Mouse (Mus musculus) frontal cortex, adult (tissue): ENCODE measurements around the gene Smim1.

Experiments used
- ATAC-seq: cut with Nextera tagmentation; 2 replicates; pipeline ENCODE4 v1.9.2; 2017; ENCODE audit warnings: mild to moderate bottlenecking, moderate library complexity, mixed read lengths; ENCODE audit not compliant: low TSS enrichment

Gene Smim1

GRCm38 (mm10) chr4:154025641-154026440, at the start of gene Smim1:
Gene Smim1, minus strand, starts transcription at chr4:154026230.
- ATAC-seq: peak; percentile 39; the same call in 1 of the 2 replicates

DNA sequence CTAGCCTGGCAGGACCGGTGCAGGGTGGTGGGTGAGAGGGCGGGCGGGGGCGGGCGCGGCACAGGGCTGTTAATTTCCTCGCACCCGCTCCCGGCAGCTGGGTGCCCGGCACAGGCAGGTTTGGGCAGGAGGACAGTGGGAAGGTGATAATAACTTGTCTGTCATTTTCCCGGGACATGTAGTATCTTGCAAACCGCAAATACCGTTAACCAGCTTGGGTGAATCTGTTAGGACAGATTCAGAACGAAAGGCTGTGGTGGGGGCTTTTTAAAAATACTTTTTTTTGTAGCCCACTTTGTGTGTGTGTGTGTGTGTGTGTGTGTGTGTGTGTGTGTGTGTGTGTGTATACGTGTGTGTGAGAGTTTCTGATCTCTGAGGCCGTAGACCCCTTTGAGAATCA, 45.9 kb upstream of the Smim1 start:
- ATAC-seq: no peak; the same call in 1 of the 2 replicates

DNA sequence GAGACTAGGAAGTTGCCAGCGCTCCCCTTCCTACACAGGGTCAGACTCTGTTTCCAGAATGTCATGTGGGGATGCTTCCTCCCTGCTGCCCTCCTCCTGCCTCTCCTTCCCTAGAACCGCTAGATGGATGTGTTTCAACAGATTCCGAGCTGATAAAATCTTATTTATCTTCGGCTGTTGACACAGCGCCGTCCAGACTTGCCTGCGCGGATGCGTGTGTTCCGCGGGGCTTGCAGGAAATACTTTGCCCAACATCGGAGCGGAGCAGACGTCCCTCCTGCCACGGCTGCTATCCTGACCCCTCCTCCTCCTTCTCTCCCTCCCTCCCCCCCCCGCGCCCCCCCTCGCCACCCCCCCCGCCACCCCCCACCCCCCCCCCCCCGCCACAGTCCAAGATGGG, 45.5 kb upstream of the Smim1 start:
- no peak for ATAC-seq

- no peak for ATAC-seq
These were observed 44.9 kb upstream of the Smim1 start for GRCm38 (mm10) chr4:154070896-154071295.

DNA sequence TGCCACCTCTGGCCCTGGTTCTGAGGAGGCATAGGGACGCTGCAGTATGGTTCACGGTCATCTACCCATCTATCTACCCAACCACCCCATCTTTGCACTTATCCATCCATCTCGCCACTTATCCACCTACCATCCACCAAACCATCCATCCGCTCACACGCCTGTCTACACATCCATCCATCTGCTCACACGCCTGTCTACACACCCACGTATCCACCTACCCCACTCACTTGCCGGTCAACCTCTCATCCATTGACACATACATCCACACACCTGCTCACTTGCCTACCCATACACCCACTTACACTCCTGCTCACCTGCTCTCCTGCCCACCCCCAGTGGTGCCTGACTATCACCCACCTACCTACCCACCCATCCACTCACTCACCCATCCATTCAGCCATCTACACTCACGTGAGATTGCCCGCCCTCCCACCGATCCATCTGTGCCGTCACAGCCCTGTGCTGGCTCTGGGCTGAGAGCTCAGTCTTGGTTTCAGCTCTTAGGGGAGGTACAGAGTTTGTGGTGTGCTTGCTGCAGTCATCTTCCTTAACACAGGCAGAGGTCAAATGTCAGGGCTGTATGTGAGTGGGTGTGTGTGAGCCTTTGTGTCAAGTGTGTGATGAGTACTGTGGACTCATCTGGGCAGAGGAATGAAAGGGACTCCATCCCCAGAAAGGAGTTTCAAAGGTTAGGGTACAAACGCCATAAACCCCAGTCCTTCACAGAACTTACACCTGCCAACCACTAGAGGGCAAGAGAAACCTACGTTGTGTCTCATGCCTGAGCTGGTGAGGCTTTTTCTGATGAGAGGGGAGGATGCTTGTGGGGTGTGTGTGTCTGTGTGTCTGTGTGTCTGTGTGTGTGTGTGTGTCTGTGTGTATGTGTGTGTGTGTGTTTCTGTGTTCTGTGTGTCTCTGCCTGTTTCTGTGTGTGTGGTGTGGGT, 39.1 kb upstream of the Smim1 start:
- peak; percentile 89 for ATAC-seq

DNA sequence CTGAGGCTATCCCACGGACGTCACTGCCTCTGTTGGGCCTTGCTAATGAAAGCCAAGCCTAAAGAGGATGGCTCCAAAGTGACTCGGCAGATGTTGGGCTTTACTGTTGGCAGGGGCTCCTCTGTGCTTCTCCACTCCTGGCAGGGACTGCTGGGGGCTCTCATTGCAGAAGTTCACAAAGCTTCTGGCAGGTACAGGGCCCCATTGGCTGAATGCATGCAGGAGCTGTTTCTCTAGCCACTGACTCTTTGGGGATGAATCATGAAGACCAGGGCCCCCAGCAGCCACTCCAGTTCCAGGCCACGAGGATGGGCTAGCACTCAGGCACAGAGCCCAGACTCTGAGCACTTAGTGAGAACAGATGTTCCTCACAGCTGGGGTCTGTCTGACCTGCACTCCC, 31.7 kb upstream of the Smim1 start:
- no peak for ATAC-seq

GRCm38 (mm10) chr4:154056661-154057060, 30.6 kb upstream of the Smim1 start:
- no peak for ATAC-seq

DNA sequence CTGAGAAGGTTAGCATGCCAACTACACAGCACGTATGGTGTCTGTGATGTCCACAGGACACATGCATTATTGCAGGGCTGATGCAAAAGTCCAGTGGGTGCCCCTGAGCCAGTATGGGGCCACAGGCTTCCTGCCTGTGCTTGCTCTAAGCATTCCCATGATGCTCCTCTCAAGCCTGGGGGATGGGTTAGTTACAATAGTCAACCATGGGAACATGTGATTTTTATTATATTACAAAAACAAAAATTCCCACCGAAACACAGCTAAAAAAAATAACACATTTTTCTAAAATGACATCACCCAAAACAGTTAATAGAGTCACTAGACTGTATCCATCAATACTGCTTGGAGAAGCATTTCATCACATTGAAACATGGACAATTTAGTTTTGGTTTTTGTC, 30.0 kb upstream of the Smim1 start:
- ATAC-seq: no peak

- no peak for ATAC-seq
These were observed 29.5 kb upstream of the Smim1 start for GRCm38 (mm10) chr4:154055482-154055881.

DNA sequence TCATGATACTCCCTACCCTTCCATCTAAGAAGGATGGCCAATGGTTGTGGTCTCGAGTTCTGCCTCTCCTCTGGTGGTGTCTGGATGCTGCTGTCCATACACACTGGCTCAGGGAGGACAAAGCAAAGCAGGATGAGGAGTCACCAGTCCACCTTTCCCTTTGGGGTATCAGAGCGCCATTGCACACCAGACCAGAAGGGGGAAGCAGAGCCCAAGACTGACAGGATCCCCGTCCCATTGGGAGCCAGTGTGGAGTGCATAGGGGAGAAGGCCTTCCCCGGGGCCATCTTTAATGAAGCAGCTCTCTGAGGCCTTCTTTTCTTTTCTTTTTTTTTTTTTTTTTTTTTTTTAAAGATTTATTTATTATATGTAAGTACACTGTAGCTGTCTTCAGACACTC, 27.0 kb upstream of the Smim1 start:
- ATAC-seq: no peak

DNA sequence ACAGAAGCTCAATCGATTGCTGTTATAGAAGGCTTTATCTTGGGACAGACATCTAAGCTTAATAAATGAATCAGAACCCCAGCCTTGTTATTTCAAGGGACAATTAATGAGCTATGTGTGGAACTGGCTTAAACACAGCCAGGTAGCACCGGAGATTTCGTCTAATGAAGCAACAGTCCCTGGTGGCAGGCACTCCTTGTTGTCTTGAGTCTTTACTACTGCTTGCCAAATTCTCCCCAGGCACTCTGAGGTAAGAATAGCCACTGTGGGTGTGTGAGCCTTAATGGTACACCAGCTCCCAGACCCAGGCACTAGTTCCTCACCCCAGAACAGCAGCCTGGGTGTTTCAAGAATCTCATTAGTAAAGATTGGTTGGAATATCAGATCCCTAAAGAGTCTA, 25.4 kb upstream of the Smim1 start:
- ATAC-seq: peak; percentile 69; the same call in 1 of the 2 replicates

DNA sequence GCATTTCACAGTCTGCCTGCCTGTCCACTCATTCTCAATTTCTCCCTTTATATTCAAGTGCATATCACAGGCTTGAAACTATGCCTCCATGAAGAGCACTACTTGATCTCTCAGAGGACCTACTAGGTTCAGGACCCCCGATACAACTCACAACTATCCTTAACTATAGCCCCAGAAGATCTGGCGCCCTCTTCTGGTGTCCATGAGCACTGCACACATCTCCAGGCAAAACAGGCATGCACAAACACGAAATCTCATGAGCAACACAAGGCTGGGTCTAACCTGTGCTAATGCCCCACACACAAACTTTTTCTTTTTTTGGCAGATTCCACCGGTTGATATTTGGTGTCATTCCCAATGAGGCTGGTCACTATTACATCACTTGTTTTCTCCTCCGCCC, 19.8 kb upstream of the Smim1 start:
- ATAC-seq: no peak

GRCm38 (mm10) chr4:154042577-154042976, 16.5 kb upstream of the Smim1 start, which contains the start of gene Ccdc27:
Gene Ccdc27, minus strand, starts transcription at chr4:154042677.
- ATAC-seq: no peak

DNA sequence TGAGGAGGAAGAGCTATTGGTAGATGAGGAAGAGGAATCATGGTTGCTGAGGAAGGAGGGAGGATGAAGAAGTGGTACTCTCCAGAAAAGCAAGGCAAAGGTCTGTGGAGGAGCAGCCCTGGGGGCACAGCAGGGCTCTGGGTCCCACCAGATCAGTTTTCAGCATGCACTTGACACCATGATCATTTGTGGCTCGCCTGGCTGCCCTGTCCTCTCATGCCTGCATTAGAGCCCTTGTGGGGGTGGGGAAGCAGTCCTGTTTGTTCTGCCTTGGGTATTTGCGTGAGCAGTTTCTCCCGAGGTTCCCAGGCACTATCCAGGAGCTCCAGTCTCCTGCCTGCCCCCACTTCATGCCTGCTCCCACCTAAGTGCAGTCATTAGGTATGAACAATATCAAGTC, 11.1 kb upstream of the Smim1 start:
- ATAC-seq: no peak

DNA sequence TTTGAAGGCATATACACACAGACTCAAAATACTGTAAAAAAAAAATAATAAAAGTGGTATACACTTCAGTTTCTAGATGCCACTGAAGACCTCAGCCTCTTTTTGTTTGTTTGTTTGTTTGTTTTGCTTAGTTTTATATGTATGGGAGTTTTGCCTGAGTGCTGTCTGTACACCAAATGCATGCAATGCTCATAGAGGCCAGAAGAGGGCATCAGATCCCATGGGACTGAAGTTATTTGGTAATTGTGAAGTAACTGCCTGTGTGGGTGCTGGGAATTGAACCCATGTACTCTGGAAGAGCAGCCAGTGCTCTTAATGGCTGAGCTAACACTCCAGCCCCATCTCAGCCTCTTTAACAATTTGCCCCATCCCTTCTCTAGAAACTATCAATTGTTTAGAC, 2.6 kb upstream of the Smim1 start:
- ATAC-seq: no peak

- no peak for ATAC-seq
These were observed 2.0 kb upstream of the Smim1 start for GRCm38 (mm10) chr4:154028066-154028465.

- ATAC-seq: no peak
These were observed 371 bp upstream of the Smim1 start for GRCm38 (mm10) chr4:154026441-154026761.

- peak; percentile 51 for ATAC-seq
These were observed 1.1 kb downstream of the Smim1 start for GRCm38 (mm10) chr4:154024729-154025521.

- ATAC-seq: peak; percentile 21; the same call in 1 of the 2 replicates
These were observed 2.1 kb downstream of the Smim1 start for GRCm38 (mm10) chr4:154023754-154024601.

DNA sequence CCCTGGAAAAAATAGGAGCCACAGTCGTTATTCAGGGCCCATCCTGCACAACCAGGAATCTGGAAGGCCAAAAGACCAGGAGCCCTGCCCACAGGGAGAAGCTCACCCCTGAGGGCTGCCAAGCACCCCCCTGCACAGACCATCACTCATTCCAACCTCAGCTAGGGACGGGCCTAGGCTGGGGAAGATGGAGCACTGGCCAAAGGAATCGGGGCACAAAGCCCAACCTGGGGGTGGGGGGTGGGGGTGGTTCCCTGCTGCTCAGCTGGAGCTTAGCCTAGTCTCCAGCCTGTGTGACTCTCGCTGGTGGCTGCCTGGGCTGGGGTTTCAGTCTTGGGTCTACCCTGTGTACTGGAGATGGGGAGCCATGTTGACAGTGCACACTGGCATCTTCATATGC, 3.2 kb downstream of the Smim1 start:
- ATAC-seq: no peak

DNA sequence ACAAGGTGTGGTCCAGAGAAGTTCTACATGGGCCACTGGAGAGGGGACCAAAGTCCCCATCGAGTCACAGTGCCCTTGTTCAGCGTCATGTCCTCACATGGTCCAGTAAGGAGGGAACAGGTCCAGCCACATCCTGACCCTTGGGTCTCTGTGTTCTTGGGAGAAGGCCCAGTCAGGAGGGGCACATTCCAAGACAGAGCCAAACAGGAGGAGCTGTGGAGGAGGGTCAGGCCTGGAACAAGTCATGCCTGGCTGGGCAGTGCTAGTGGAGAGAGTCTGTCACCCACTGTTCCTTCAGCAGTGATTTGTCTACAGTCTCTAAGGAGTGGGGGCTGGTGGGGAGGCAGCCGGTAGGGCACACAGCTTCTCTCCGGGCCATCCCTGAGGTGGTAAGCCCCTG, 3.6 kb downstream of the Smim1 start:
- no peak for ATAC-seq
